Mouse (Mus musculus) lung, postnatal 0 days (tissue): ENCODE data around the gene Emc6.

Experiments
- CTCF ChIP-seq: IDR thresholded peaks from 2 replicates; pipeline ENCODE4 v1.5.1; 2016; ENCODE audit warnings: antibody characterized with exemption, mild to moderate bottlenecking
- EP300 ChIP-seq: IDR thresholded peaks from 2 replicates; pipeline ENCODE4 v1.6.1; 2016; ENCODE audit warnings: antibody characterized with exemption, mild to moderate bottlenecking, control low read depth

DNA sequence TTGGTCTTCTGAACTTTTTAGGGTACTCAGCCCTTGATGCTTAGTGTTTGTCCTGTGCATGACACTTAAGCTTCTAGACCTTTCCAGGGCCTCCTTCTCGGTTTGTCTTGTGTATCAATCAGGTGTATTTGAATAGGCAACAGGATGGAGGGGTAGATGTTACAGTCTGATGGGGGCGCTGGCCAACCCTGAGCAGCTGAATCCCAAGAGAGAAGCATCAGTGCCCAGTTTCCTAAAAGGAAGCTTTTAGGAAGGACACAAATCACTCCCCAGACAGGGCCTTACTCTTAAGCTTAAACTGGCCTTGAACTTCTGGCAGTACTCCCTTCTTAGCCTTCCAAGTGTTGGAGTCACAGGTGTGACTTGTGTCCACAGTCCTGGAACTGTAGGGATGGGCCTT lies 1.1 kb upstream of the Emc6 start:
- TF ChIP-seq EP300 (no peak), CTCF (no peak)
